Mouse (Mus musculus): Measurements from ENCODE around the gene Zfyve21. TPM values are rescaled to one million over a fixed set of nuclear protein-coding genes. Genes with fewer than 3 reads are reported as not detected.

Zfyve21 gene
- polyA plus RNA-seq, 1 experiment from 2014 or later: 105 TPM

GRCm38 (mm10) chr12:111787015-111787414 is 27.0 kb upstream of the Zfyve21 start:
- no peak for ATAC-seq (ENCODE audit: insufficient number of reproducible peaks, insufficient read depth, low FRiP score, low TSS enrichment, low read depth)
- Histone ChIP-seq H3K27ac (no peak overlapping the region), H3K4me1 (no peaks in the 10 kb centered on the region), H3K9ac (no peak overlapping the region), H3K4me2 (no peak overlapping the region), H3K27me3 (no peaks in the 10 kb centered on the region), H3K9me3 (no peaks in the 10 kb centered on the region), H3K36me3 (peaks cover 99% of the 10 kb centered on the region), H3K4me3 (no peak overlapping the region)
- WGBS: 93% methylated on average over 6 of the region's 6 CpGs

DNA sequence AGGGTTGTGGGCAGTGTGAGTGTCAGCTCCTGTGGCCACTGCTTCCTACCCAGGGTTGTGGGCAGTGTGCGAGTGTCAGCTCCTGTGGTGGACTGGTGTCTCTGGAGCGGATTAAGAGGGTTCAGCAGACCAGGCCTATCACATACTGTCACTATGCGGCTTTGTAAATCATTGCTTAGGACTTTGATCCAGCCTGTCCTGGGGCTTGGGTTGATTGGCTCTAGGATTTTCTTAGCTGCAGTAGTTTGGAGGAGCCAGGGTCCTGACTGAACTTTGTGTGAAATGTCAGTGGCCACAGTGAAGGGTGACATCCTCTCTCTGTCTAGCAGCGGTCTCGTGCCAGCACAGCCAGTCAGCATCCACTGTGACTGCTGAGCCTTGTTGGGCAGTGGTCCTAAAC is 23.9 kb upstream of the Zfyve21 start:
- Histone ChIP-seq H3K4me1 (no peaks in the 10 kb centered on the region), H3K4me3 (no peak overlapping the region), H3K27ac (no peak overlapping the region; the same call in 1 of the 2 replicates), H3K9me3 (no peaks in the 10 kb centered on the region), H3K27me3 (no peaks in the 10 kb centered on the region), H3K36me3 (peaks cover 100% of the 10 kb centered on the region), H3K4me2 (no peak overlapping the region), H3K9ac (no peak overlapping the region)
- 86% methylated on average over 5 of the region's 5 CpGs for WGBS
- no peak for ATAC-seq (ENCODE audit: insufficient number of reproducible peaks, insufficient read depth, low FRiP score, low TSS enrichment, low read depth)

DNA sequence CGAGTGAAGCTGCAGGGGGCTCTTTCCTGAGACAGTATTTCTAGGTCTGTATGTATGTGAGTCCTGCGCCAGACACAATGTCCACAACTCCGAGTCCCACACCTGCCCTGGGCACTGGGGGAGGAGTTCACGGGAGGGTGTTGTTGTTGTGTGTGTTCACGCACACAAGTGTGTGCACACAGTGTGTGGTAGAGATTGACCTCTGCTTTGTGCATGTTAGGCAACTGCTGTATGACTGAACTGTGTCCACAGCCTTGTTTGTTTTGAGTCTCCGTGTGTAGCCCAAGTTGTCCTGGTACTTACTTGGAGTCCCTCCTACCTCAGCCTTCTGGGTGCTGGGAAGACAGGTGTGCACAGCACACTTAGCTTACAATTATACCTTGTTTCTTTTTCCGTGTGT is 23.3 kb upstream of the Zfyve21 start:
- 93% methylated on average over 7 of the region's 7 CpGs for WGBS
- H3K9ac ChIP-seq: no peak overlapping the region
- H3K27me3 ChIP-seq: no peaks in the 10 kb centered on the region
- H3K9me3 ChIP-seq: no peaks in the 10 kb centered on the region
- no peak overlapping the region for H3K4me2 ChIP-seq
- H3K4me1 ChIP-seq: no peaks in the 10 kb centered on the region
- H3K4me3 ChIP-seq: no peak overlapping the region
- ATAC-seq (ENCODE audit: insufficient number of reproducible peaks, insufficient read depth, low FRiP score, low TSS enrichment, low read depth): no peak
- no peak overlapping the region; the same call in 1 of the 2 replicates for H3K27ac ChIP-seq
- H3K36me3 ChIP-seq: peaks cover 100% of the 10 kb centered on the region

GRCm38 (mm10) chr12:111791474-111792104 is 22.4 kb upstream of the Zfyve21 start:
- peaks cover 100% of the 10 kb centered on the region for H3K36me3 ChIP-seq
- no peak for ATAC-seq (ENCODE audit: insufficient number of reproducible peaks, insufficient read depth, low FRiP score, low TSS enrichment, low read depth)

DNA sequence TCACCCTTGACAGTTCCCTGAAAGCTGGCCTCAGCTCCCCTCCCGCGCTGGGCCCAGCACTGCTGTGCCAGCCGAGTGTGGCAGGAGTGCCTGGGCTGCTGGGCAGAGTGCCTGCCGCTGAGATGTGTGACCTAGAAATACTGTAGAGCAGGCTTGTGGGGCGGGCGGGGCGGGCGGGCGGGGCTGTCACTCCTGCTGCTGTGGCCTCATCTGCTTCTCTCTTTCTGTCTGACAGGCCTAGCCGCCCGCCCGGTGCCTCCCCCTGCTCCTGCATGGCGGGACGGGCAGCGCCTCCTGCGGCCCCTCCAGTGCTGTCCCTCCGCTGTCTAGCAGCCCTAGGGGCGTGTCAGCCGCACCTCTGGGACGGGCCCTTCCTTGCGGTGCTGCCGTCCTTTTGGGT is 19.9 kb upstream of the Zfyve21 start:
- no peak for ATAC-seq (ENCODE audit: insufficient number of reproducible peaks, insufficient read depth, low FRiP score, low TSS enrichment, low read depth)
- Histone ChIP-seq H3K9me3 (no peaks in the 10 kb centered on the region), H3K36me3 (peaks cover 98% of the 10 kb centered on the region), H3K4me3 (no peak overlapping the region), H3K4me1 (no peaks in the 10 kb centered on the region), H3K9ac (no peak overlapping the region), H3K4me2 (no peak overlapping the region), H3K27ac (no peak overlapping the region), H3K27me3 (no peaks in the 10 kb centered on the region)
- WGBS: 79% methylated on average over 22 of the region's 22 CpGs

More at GRCm38 (mm10) chr12:111791474-111792104, 22.4 kb upstream of the Zfyve21 start:
- WGBS: 92% methylated on average over 13 of the region's 13 CpGs
- no peak overlapping the region for H3K9ac ChIP-seq
- H3K9me3 ChIP-seq: no peaks in the 10 kb centered on the region
- H3K4me2 ChIP-seq: no peak overlapping the region
- H3K4me1 ChIP-seq: no peaks in the 10 kb centered on the region
- no peak overlapping the region for H3K4me3 ChIP-seq
- no peaks in the 10 kb centered on the region for H3K27me3 ChIP-seq
- no peak overlapping the region for H3K27ac ChIP-seq

DNA sequence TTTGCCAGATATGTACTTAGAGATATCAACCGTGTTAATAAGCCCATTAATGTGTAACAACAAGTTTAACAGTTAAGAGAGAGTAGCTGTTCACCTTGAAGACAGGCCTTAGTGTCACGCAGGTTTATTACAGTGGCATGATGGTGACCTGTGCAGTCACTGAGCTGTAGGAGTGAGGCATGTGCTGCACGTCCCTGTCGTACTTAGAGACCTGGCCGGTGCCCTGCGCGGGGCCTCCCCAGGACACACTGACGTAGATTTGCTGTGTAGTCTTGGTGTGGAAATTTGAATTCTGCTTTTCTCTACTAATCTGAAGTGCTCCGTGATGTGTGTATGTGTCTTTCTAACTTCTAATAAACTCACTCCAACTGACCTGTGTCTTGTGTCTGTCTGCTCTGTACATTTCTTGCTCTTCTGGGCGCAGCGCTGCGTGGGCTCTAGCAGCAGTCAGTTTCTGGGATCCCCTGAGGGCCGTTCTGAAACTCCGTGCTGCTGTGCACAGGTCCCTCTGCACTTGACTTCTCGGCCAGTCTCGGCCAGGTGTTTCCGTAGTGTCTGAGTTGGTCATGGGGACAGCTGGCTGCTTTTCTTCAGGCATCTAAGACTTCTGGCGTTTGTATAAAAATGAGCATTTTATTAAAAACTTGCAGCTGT is 19.3 kb upstream of the Zfyve21 start:
- H3K27me3 ChIP-seq: no peaks in the 10 kb centered on the region
- H3K36me3 ChIP-seq: peaks cover 97% of the 10 kb centered on the region
- WGBS: 91% methylated on average over 18 of the region's 18 CpGs
- no peaks in the 10 kb centered on the region for H3K9me3 ChIP-seq
- H3K4me1 ChIP-seq: no peaks in the 10 kb centered on the region
- H3K9ac ChIP-seq: no peak overlapping the region
- H3K27ac ChIP-seq: no peak overlapping the region
- no peak overlapping the region for H3K4me2 ChIP-seq
- no peak overlapping the region for H3K4me3 ChIP-seq
- no peak for ATAC-seq (ENCODE audit: insufficient number of reproducible peaks, insufficient read depth, low FRiP score, low TSS enrichment, low read depth)

DNA sequence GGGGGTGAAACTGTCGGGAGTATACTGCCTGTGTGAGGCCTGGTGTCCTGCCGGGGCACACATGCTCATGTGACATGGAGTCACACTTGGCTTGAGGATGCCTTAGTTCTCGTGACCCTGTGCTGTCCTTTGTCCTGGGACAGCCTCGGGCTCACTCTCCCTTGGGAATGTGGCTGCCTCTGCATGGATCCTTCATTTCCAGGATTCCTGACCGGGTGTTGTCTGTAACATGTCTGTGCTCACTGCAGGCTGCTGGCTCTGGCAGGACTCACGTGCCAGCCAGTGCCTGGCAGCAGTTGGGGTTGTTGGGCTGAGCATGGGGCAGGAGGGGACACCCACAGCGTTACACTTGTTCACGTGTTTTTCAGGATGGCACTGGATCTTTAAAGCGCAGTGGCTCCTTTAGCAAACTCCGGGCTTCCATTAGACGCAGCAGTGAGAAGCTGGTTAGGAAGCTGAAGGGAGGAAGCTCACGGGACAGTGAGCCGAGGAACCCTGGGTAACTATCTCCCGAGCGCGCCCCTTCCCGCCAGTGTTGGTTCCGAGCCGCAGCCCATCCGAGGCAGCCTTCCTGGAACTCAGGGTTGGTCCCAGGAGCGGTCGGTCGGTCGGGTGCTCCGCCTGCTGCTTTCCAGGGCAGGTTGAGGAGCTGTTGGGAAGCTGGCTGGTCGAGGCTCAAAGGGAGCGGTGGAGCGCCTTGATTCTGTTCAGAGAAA is 18.6 kb upstream of the Zfyve21 start:
- Histone ChIP-seq H3K27me3 (no peaks in the 10 kb centered on the region), H3K4me2 (no peak overlapping the region), H3K36me3 (peaks cover 94% of the 10 kb centered on the region), H3K27ac (no peak overlapping the region), H3K9me3 (no peaks in the 10 kb centered on the region), H3K4me3 (no peak overlapping the region), H3K4me1 (no peaks in the 10 kb centered on the region), H3K9ac (no peak overlapping the region)
- ATAC-seq (ENCODE audit: insufficient number of reproducible peaks, insufficient read depth, low FRiP score, low TSS enrichment, low read depth): no peak
- 91% methylated on average over 28 of the region's 28 CpGs for WGBS

GRCm38 (mm10) chr12:111797251-111797650 is 16.7 kb upstream of the Zfyve21 start:
- Histone ChIP-seq H3K27ac (no peak overlapping the region), H3K27me3 (no peaks in the 10 kb centered on the region), H3K4me2 (no peak overlapping the region), H3K9me3 (no peaks in the 10 kb centered on the region), H3K36me3 (peaks cover 94% of the 10 kb centered on the region), H3K4me3 (no peak overlapping the region), H3K9ac (no peak overlapping the region), H3K4me1 (no peaks in the 10 kb centered on the region)
- whole genome bisulfite sequencing: 80% methylated on average over 8 of the region's 8 CpGs
- ATAC-seq (ENCODE audit: insufficient number of reproducible peaks, insufficient read depth, low FRiP score, low TSS enrichment, low read depth): no peak

DNA sequence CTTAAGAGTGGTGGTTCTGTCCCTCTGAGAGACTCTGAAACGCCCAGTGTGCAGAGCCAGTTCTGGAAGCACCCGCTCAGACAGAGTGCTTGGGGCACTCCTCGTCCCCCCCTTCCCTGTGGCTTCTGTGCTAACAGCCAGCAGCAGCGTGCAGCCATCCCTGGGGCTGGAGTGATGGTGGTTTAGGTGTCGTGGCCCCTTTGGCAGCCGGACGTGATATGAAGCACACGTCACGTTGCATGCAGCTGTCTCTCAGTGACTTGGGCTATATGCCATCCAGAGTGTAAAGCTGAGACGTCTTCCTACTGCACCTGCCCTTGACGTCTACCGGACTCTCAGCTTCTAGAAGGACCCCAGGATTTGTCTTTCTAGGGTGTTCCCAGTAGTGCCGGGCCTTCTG is 15.5 kb upstream of the Zfyve21 start:
- Histone ChIP-seq H3K4me3 (no peak overlapping the region), H3K9me3 (no peaks in the 10 kb centered on the region), H3K4me2 (no peak overlapping the region), H3K9ac (no peak overlapping the region), H3K27me3 (no peaks in the 10 kb centered on the region), H3K36me3 (peaks cover 94% of the 10 kb centered on the region), H3K4me1 (no peaks in the 10 kb centered on the region), H3K27ac (no peak overlapping the region)
- 96% methylated on average over 13 of the region's 13 CpGs for WGBS
- ATAC-seq (ENCODE audit: insufficient number of reproducible peaks, insufficient read depth, low FRiP score, low TSS enrichment, low read depth): no peak

DNA sequence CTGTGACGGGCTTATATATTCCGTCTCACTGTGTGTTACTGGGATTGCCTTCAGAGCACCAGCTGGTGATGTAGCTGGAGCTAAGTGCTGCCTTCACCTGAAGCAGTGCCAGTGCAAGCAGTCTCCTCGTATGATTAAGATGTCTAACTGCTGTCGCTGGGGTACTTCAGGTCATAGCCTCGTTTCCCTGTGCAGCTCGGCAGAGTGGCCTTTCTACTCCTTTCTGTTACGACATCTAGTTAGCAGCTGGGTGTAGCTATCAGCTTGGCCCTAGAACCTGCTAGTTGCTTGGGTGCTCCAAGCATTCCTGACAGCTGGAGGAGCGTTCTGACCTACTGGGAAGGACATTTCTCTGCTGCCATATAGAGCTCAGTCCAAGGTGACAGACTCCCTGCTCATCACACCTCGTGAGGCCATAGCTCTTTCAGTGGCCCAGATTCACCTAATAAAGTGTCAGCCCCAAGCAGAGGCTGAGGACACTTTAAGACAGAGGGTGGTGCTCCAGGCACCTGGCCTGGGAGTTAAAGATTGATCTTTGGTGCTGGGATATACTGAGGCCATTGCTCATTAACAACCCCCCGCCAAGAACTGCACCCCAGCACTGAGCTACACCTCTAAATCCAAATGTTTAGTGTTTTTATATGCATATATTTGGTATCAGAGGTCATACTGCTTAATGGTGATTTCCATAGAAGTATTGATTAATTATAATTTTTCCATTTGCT is 13.3 kb upstream of the Zfyve21 start:
- Histone ChIP-seq H3K36me3 (peaks cover 93% of the 10 kb centered on the region), H3K4me1 (no peaks in the 10 kb centered on the region), H3K4me3 (no peak overlapping the region), H3K9me3 (no peaks in the 10 kb centered on the region), H3K4me2 (no peak overlapping the region), H3K27ac (no peak overlapping the region), H3K27me3 (no peaks in the 10 kb centered on the region), H3K9ac (no peak overlapping the region)
- 86% methylated on average over 10 of the region's 10 CpGs for WGBS
- ATAC-seq (ENCODE audit: insufficient number of reproducible peaks, insufficient read depth, low FRiP score, low TSS enrichment, low read depth): no peak

GRCm38 (mm10) chr12:111803538-111803937 is 10.4 kb upstream of the Zfyve21 start:
- peaks cover 93% of the 10 kb centered on the region for H3K36me3 ChIP-seq
- H3K9me3 ChIP-seq: no peaks in the 10 kb centered on the region
- no peak overlapping the region for H3K9ac ChIP-seq
- no peaks in the 10 kb centered on the region for H3K4me1 ChIP-seq
- 86% methylated on average over 5 of the region's 5 CpGs for WGBS
- H3K4me3 ChIP-seq: no peak overlapping the region
- no peak overlapping the region for H3K4me2 ChIP-seq
- no peak overlapping the region for H3K27ac ChIP-seq
- no peak for ATAC-seq (ENCODE audit: insufficient number of reproducible peaks, insufficient read depth, low FRiP score, low TSS enrichment, low read depth)
- H3K27me3 ChIP-seq: no peaks in the 10 kb centered on the region
